Mouse (Mus musculus) brain, embryonic 14.5 days (tissue): Measurements from ENCODE around the gene Klf7.

Experiments used
- CTCF ChIP-seq: fragments of 200-500 bp; IDR thresholded peaks from 2 replicates; pipeline ENCODE4 v1.5.1; 2012; ENCODE audit warnings: inconsistent platforms, mild to moderate bottlenecking, moderate library complexity, borderline replicate concordance; ENCODE audit not compliant: insufficient read depth, insufficient read length; ENCODE audit errors: extremely low read depth
- POLR2A ChIP-seq: fragments of 200-500 bp; IDR thresholded peaks from 2 replicates; pipeline ENCODE4 v1.6.1; 2012; ENCODE audit warnings: mild to moderate bottlenecking, inconsistent platforms, borderline replicate concordance; ENCODE audit not compliant: poor library complexity, insufficient read depth, insufficient read length, severe bottlenecking; ENCODE audit errors: extremely low read depth

- TF ChIP-seq CTCF (no peak), POLR2A (no peak)
Measured at GRCm38 (mm10) chr1:64046087-64046801, 75.8 kb downstream of the Klf7 start.
